Mouse (Mus musculus) NIH3T3 (cell line): ENCODE results near the gene Gm21731.
"Not testable (repeated sequence)": the region's sequence is repeated elsewhere in the genome, so short reads cannot be mapped to it uniquely, and the experiment has no call there.

ENCODE experiments used
- DNase-seq: peaks from one replicate; pipeline ENCODE4 v3.0.0-alpha.2; 2012; ENCODE audit warnings: low read depth

Gm21731 gene

DNA sequence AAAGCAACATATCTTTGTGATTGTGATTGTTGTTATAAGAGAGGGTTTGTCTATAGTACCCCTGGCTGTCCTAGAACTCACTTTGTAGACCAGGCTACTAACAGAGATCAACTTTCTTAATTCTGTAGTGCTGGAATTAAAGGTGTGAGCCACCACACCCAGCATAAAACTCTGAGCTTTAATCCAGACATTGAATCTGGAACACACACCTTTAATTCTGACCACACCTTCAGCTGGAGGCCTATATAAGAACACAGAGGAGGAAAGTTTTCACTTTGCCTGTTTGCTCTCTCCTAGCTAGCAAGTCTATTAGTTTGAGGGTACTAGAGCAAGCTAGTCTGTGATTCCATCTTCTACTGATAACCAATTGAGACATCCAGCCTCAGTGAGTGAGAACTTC, at the start of gene Gm21731:
TSS of gene Gm21731 (plus strand) at position 301 of the 400 bp plus-strand sequence.
- DNase-seq = not testable (repeated sequence)

GRCm38 (mm10) chr13:120196189-120196821, 42.6 kb upstream of the Gm21731 start:
- not testable (repeated sequence) for DNase-seq

DNA sequence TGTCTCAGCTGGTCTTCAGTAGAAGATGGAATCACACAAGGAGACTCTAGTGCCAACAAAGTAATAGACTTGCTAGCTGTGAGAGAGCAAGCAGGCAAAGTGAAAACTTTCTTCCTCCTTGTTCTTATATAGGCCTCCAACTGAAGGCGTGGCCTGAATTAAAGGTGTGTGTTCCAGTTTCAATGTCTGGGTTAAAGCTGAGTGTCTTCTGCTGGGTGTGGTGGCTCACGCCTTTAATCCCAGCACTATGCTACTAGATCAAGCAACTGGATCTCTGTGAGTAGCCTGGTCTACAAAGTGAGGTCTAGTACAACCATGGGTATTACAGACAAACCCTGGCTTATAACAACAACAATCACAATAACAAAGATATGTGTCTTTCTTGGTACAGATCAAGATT, 23.1 kb upstream of the Gm21731 start, which contains the start of gene Gm21762:
TSS of gene Gm21762 (minus strand) at position 101 of the 400 bp plus-strand sequence.
- not testable (repeated sequence) for DNase-seq

- DNase-seq = not testable (repeated sequence)
Observed at GRCm38 (mm10) chr13:120220922-120221321, 18.0 kb upstream of the Gm21731 start.

DNA sequence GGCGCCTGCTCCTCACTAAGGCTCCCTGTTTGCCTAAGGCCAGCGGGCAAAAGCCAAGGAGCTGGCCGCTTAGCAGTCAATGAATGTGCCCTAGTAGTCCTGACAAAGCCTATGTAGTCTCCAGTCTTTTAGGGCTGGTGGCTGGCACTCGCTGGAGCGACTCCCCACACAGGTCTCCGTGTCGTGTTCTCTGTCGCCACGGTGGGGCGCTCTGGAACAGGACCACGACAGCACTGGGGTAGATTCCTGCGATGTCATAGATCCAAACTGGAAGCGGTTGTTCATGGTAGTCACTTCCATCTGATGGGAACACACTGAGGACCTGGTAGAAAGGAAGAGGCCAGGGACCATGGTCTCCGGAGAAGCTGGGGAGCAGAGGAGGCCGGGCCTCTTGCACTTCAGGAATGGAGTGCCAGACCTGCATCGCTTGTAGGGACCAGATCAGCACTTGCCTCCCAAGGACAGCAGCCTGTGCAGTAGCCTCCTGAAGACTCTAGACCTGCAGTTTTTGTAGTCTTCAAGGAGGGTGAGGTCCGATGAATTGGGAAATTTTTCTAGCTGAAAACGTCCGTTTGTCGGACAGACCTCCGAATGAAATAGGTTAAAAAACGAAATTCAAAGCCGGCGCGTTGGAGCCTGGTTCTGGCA, 15.8 kb upstream of the Gm21731 start:
- not testable (repeated sequence) for DNase-seq

GRCm38 (mm10) chr13:120231798-120232197, 7.1 kb upstream of the Gm21731 start:
- DNase-seq = not testable (repeated sequence)

DNA sequence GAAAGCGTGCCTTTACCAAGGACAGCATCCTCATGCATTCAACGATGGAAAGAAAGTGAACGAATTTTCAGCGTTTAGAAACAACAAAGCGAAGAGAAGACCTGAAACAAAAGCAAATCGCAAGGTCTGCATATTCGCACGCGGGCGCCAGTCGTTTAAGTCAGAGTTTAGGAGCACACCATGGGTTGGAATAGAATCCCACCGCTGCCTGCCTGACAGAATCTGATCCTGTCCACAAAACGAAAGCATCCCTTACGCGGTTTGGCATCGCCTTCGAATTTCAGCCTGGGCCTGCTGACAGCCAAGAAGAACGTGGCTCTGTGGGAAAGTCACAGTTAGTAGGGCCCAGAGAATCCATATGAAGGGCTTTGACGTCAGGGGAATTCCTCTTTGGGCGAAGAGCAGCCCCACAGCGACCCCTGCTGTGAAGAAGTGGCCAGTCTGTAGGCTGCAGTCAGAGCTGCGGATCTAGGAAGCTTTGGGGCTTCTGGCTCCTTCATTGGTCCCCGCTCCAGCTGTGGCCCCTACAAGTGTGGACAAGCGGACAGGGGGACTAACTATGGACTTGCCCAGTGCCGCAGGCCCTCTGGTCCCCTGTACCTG, 6.4 kb upstream of the Gm21731 start:
- DNase-seq = not testable (repeated sequence)

DNA sequence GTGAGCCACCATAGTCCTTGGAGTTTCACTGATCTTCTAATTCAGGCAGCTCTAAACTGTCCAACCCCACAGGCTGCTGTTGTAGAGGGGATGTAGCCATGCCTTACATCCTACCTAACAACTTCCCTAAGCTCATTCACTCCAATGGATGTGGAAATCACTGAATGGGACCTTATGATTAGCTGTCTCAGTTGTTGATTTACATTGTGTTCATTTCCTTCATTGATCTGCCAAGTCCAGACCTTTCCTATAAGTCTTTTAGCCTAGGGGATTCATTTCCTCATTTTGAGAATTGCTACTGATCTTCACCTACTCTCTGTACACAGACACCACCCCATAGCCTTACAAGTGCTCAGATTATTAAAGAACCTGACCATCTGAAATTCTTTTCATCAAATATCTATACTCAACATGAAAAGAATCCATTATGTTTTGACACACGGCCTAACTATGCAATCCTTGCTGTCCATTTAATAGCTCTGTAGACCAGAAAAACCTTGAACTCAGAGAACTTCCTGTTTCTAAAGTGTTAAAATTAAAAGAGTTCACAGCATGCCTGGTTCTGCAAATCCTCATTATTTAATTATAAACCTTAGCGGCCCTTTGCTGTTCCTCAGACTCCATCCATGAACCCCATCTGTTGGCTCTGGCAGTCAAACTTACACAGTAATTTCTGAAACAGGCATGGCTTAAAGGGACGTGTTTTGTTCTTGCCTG, 12.5 kb downstream of the Gm21731 start:
- DNase-seq = not testable (repeated sequence)

DNA sequence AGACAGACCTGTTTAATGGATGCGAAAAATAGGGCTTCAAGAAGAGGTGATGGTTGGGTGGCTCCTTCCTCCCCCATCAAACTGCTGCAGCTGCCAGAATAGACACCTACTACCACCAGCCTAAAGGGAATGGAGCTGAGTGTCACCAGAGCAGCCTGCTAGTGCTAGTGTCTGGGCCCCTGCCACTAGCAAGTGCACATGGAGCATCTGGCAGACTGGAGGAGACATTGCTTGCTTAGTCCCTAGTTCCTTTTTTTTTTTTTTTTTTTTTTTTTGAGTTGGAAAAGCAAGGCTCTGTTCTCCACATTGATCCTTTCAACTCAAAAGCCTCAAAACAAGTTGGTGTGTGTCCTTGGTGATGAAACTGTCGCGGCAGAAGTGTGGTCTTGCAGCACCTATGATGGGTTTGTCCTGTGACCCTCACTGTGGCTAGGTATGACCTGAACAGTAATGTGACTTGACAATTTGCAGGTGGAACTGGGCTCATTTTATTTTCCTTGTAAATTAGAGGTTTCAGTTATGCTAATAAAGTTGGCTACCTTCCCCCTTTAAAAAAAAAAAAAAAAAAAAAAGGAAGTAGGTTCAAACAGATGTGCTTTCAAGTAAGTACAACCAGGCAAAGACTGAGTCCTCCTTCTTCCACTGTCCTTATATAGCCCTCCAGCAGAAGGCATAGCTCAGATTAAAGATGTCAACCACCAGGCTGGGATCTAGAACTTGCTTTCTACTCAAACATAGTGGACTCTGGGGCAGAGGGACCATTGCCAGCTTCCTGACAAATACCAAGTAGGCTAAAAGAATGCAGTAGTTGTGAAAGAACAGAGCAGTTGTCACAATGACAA, 20.1 kb downstream of the Gm21731 start:
- DNase-seq = not testable (repeated sequence)

DNA sequence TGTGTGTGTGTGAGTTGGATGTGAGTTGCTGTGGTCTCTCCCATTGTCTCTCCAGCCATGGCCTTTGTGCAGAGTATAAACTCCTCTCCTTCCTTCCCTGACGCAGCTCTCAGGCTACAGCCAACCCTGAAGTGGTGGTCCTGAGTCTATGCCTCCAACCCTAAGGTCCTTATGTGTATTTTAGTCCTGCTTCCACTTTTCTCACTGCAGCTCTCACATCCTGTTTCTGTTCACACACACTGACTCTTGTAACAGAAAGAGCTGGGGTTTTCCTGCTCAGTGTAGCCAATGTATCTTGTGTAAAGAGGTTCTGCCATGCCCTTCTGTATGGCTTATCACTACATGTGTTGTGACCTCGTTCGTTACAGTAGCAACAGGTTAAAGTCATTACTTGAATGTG, 20.8 kb downstream of the Gm21731 start:
- DNase-seq = not testable (repeated sequence)

DNA sequence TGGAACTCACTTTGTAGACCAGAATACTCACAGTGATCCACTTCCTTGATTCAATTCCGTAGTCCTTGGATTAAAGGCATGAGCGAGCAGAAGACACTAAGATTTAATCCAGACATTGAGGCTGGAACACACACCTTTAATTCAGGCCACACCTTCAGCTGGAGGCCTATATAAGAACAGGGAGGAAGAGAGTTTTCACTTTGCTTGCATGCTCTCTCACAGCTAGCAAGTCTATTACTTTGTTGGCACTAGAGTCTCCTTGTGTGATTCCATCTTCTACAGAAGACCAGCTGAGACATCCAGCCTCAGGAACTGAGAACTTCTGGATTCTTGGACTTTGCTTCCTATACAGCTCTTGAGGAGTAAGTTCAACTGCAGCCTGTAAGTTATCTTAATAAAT, 24.0 kb downstream of the Gm21731 start, which contains the start of gene AF067061:
TSS of gene AF067061 (plus strand) at position 245 of the 400 bp plus-strand sequence.
- DNase-seq = not testable (repeated sequence)

DNA sequence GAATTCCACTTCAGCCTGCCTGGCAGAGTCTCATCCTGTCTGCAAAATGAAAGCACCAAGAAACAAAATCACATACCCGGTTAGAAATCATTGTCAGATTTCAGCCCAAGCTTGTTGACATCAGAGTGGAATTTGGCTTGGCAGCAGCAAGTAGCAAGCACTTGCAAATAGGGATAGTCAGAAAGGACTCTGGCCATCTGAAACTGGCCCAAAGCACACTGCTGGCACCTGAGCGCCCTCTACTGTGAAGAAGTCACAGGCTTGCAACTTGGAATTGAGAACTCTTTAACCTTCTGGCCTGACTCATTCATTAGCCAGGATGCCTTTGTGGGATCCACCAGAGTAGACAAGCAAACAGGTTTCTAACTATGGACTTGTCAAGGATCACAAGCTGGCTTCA, 38.9 kb downstream of the Gm21731 start:
- not testable (repeated sequence) for DNase-seq

DNA sequence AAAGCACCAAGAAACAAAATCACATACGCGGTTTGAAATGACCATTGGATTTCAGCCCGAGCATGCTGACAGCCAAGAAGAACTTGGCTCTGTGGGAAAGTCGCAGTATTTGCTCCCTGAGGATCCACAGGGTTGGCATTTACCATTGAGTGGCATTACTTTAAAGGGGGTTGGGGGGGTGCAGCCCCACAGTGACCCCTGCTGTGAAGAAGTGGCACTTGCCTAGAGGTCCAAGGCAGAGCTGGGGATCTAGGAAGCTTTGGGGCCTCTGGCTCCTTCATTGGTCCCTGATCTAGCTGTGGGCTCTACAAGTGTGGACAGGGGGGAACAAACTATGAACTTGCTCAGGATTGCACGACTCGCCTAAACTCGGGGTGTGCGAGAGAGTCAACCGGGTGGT, 39.9 kb downstream of the Gm21731 start:
- no peak for DNase-seq
